ENCODE assay signal across 23 mouse cellular contexts in the genomic region with DNA sequence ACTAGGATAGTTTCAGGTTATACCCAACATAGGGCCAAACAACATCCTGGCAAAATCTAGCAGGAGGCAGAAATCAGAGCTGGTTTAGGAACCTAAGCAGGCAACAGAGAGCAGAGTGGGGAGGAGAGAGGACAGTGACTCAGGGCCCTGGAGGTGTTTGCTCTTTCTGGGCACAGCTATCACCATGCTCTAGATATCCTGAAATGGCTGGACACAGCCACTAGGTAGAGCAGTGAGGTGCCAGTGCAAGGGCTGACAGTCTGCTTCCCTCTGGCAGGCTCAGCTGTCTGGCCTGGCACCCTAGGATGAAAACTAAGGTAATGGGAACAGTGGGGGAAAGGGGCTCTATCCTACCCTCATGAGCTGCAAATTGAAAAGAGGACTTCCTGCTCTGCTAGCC. TPM values are rescaled to one million over a fixed set of nuclear protein-coding genes. Genes with fewer than 3 reads are reported as not detected.
DNase-seq lines count a peak whose midpoint lies in the region; ATAC-seq and TF ChIP-seq lines count a peak whose summit lies in the region.
"Had no signal": no experiment of that assay in that cellular context is flagged by ENCODE, and none has a peak within 500 bp of the region (broad histone marks: within the 10 kb centered on the region; RNA-seq: fewer than 3 reads in every experiment).

No protein-coding gene starts in this region.

- ATAC-seq in heart, embryonic 11.5 days (replicated peaks; ENCODE audit: insufficient number of reproducible peaks, low FRiP score, low TSS enrichment) = no peak
- 0 out of 2 replicates have a peak, but pooled peaks have one; percentile 16 for ATAC-seq in liver, postnatal 0 days
- no peak for ATAC-seq in liver, embryonic 12.5 days
- ATAC-seq: forebrain, embryonic 16.5 days; midbrain, embryonic 15.5 days had no signal

- no peak for TF ChIP-seq EP300 in liver, postnatal 0 days (IDR thresholded peaks at IDR 0.05; ENCODE audit: low read depth)

- no peak overlapping the region for H3K4me2 ChIP-seq in heart, embryonic 11.5 days
- H3K4me2 ChIP-seq in liver, postnatal 0 days (ENCODE audit: low read depth, low read length) = no peak overlapping the region
- H3K4me2 ChIP-seq in liver, embryonic 12.5 days = no peak overlapping the region
- H3K4me2 ChIP-seq: heart, embryonic 15.5 days; limb, embryonic 12.5 days; liver, embryonic 11.5 days; midbrain, embryonic 15.5 days; neural tube, embryonic 12.5 days had no signal

- H3K9me3 ChIP-seq in heart, embryonic 11.5 days (replicated peaks; ENCODE audit: control insufficient read depth, low read length) = no peaks in the 10 kb centered on the region
- H3K9me3 ChIP-seq in heart, embryonic 10.5 days = no peaks in the 10 kb centered on the region
- no peaks in the 10 kb centered on the region for H3K9me3 ChIP-seq in liver, postnatal 0 days (ENCODE audit: low read length)
- H3K9me3 ChIP-seq in liver, embryonic 12.5 days (replicated peaks) = no peaks in the 10 kb centered on the region
- H3K9me3 ChIP-seq: embryonic facial prominence, embryonic 10.5 days; heart, embryonic 15.5 days; limb, embryonic 12.5 days; midbrain, embryonic 15.5 days; neural tube, embryonic 12.5 days had no signal

- H3K4me1 ChIP-seq in heart, embryonic 11.5 days (ENCODE audit: control insufficient read depth, insufficient read depth, low read length) = no peaks in the 10 kb centered on the region
- H3K4me1 ChIP-seq in heart, embryonic 10.5 days = 0 out of 2 replicates have a peak, but pooled peaks cover 5% of the 10 kb centered on the region
- 0 out of 2 replicates have a peak, but pooled peaks cover 6% of the 10 kb centered on the region for H3K4me1 ChIP-seq in liver, postnatal 0 days (ENCODE audit: insufficient read depth)
- peaks cover 4% of the 10 kb centered on the region for H3K4me1 ChIP-seq in liver, embryonic 12.5 days
- H3K4me1 ChIP-seq in kidney, adult 2 months (ENCODE audit: control insufficient read depth, insufficient read depth, low read length) = peaks cover 33% of the 10 kb centered on the region
- H3K4me1 ChIP-seq: heart, embryonic 15.5 days; limb, embryonic 12.5 days; midbrain, embryonic 15.5 days; neural tube, embryonic 12.5 days had no signal

- DNase-seq in heart, embryonic 10.5 days (ENCODE audit: low spot score) = no peak
- no peak for DNase-seq in liver, postnatal 0 days
- peak; percentile 40 for DNase-seq in adipocyte (ENCODE audit: low spot score)
- no peak for DNase-seq in kidney, adult 2 months
- DNase-seq in cerebellum, postnatal 36 days = no peak
- DNase-seq: adrenal gland, postnatal 25 days; cerebellum, adult 8-10 months; gastrocnemius, postnatal 36 days; kidney, adult 9 months; kidney, postnatal 25 days; layer of hippocampus, postnatal 36 days; lung, adult 2 months; right cerebral cortex, postnatal 25 days; spleen, adult 18-20 months had no signal

- no peak for TF ChIP-seq POLR2A in kidney, adult 2 months (IDR thresholded peaks at IDR 0.05; ENCODE audit: low read depth, low read length)

- 0 out of 2 replicates have a peak overlapping the region, but pooled peaks have one; percentile 22 for H3K9ac ChIP-seq in heart, embryonic 11.5 days (ENCODE audit: low read depth, low read length)
- no peak overlapping the region for H3K9ac ChIP-seq in liver, postnatal 0 days (replicated peaks)
- no peak overlapping the region for H3K9ac ChIP-seq in liver, embryonic 12.5 days
- H3K9ac ChIP-seq: heart, embryonic 15.5 days; limb, embryonic 12.5 days; midbrain, embryonic 15.5 days; neural tube, embryonic 12.5 days had no signal

- TF ChIP-seq CTCF in liver, postnatal 0 days (IDR thresholded peaks at IDR 0.05; ENCODE audit: low read depth) = no peak
- no peak; the same call in 1 of the 2 replicates for TF ChIP-seq CTCF in kidney, adult 2 months (conservative IDR thresholded peaks at IDR 0.05; ENCODE audit: insufficient read depth, insufficient read length, low read depth, low read length)

- H3K27ac ChIP-seq in heart, embryonic 11.5 days (ENCODE audit: low read depth, low read length) = no peak overlapping the region
- H3K27ac ChIP-seq in heart, embryonic 10.5 days = no peak overlapping the region
- no peak overlapping the region for H3K27ac ChIP-seq in liver, postnatal 0 days (ENCODE audit: low read depth)
- no peak overlapping the region for H3K27ac ChIP-seq in liver, embryonic 12.5 days
- H3K27ac ChIP-seq in kidney, adult 2 months (ENCODE audit: insufficient read depth, low read depth, low read length) = no peak overlapping the region
- H3K27ac ChIP-seq: embryonic facial prominence, embryonic 10.5 days; heart, embryonic 15.5 days; limb, embryonic 12.5 days; midbrain, embryonic 15.5 days; neural tube, embryonic 12.5 days had no signal

- peaks cover 11% of the 10 kb centered on the region for H3K36me3 ChIP-seq in heart, embryonic 11.5 days (ENCODE audit: control insufficient read depth, insufficient read depth, low read length)
- peaks cover 38% of the 10 kb centered on the region for H3K36me3 ChIP-seq in heart, embryonic 10.5 days
- peaks cover 22% of the 10 kb centered on the region for H3K36me3 ChIP-seq in liver, postnatal 0 days (replicated peaks; ENCODE audit: insufficient read depth, low read length)
- H3K36me3 ChIP-seq in liver, embryonic 12.5 days = peaks cover 34% of the 10 kb centered on the region
- no peaks in the 10 kb centered on the region for H3K36me3 ChIP-seq in kidney, adult 2 months (ENCODE audit: control insufficient read depth, insufficient read depth, low read length)

- H3K27me3 ChIP-seq in heart, embryonic 11.5 days (ENCODE audit: control insufficient read depth, insufficient read depth, low read length) = no peaks in the 10 kb centered on the region
- no peaks in the 10 kb centered on the region for H3K27me3 ChIP-seq in heart, embryonic 10.5 days (ENCODE audit: insufficient read depth, poor library complexity, severe bottlenecking)
- no peaks in the 10 kb centered on the region for H3K27me3 ChIP-seq in liver, postnatal 0 days (ENCODE audit: insufficient read depth, low read length)
- no peaks in the 10 kb centered on the region for H3K27me3 ChIP-seq in liver, embryonic 12.5 days (replicated peaks)
- H3K27me3 ChIP-seq in kidney, adult 2 months (replicated peaks; ENCODE audit: control insufficient read depth, insufficient read depth, low read length) = no peaks in the 10 kb centered on the region
- H3K27me3 ChIP-seq: heart, embryonic 15.5 days; limb, embryonic 12.5 days; midbrain, embryonic 15.5 days; neural tube, embryonic 12.5 days had no signal

- H3K4me3 ChIP-seq in heart, embryonic 11.5 days (ENCODE audit: low read depth, low read length) = no peak overlapping the region
- H3K4me3 ChIP-seq in heart, embryonic 10.5 days = no peak overlapping the region
- H3K4me3 ChIP-seq in liver, postnatal 0 days (ENCODE audit: low read depth, low read length) = no peak overlapping the region
- no peak overlapping the region for H3K4me3 ChIP-seq in liver, embryonic 12.5 days
- no peak overlapping the region for H3K4me3 ChIP-seq in kidney, adult 2 months (ENCODE audit: insufficient read depth, low read depth, low read length)
- H3K4me3 ChIP-seq: embryonic facial prominence, embryonic 10.5 days; heart, embryonic 15.5 days; limb, embryonic 12.5 days; midbrain, embryonic 15.5 days; neural tube, embryonic 12.5 days had no signal

RNA-seq across cellular contexts. Expression of gene Cox8a, which starts 6.1 kb away (rescaled TPM):
- 1,752 and 1,771 TPM in 2 replicates for polyA plus RNA-seq in heart, embryonic 11.5 days (2014; fragmentation: Nextera tagmentation; extraction: Ambion mirVana)
- polyA plus RNA-seq in heart, embryonic 10.5 days (2016; fragmentation: Nextera tagmentation; extraction: Ambion mirVana) = 1,294 and 1,907 TPM in 2 replicates
- 1,162 and 1,195 TPM in 2 replicates for polyA plus RNA-seq in liver, postnatal 0 days (2015; fragmentation: Nextera tagmentation; extraction: Ambion mirVana)
- polyA plus RNA-seq in liver, embryonic 12.5 days (2016; fragmentation: Nextera tagmentation; extraction: Ambion mirVana) = 915 and 936 TPM in 2 replicates
- polyA plus RNA-seq in kidney, adult 2 months (2012; rRNA removed) = 3,607 and 3,750 TPM in 2 replicates

RNA-seq across cellular contexts. Expression of gene Otub1, which starts 17.4 kb away (rescaled TPM):
- 172 and 186 TPM in 2 replicates for polyA plus RNA-seq in heart, embryonic 11.5 days (2014; fragmentation: Nextera tagmentation; extraction: Ambion mirVana)
- 198 and 212 TPM in 2 replicates for polyA plus RNA-seq in heart, embryonic 10.5 days (2016; fragmentation: Nextera tagmentation; extraction: Ambion mirVana)
- polyA plus RNA-seq in liver, postnatal 0 days (2015; fragmentation: Nextera tagmentation; extraction: Ambion mirVana) = 55.0 and 57.9 TPM in 2 replicates
- polyA plus RNA-seq in liver, embryonic 12.5 days (2016; fragmentation: Nextera tagmentation; extraction: Ambion mirVana) = 85.0 and 85.2 TPM in 2 replicates
- polyA plus RNA-seq in kidney, adult 2 months (2012; rRNA removed) = 122 and 126 TPM in 2 replicates

RNA-seq across cellular contexts. Expression of gene Naa40, which starts 17.5 kb away (rescaled TPM):
- 62.1 and 68.6 TPM in 2 replicates for polyA plus RNA-seq in heart, embryonic 11.5 days (2014; fragmentation: Nextera tagmentation; extraction: Ambion mirVana)
- polyA plus RNA-seq in heart, embryonic 10.5 days (2016; fragmentation: Nextera tagmentation; extraction: Ambion mirVana) = 67.6 and 72.8 TPM in 2 replicates
- polyA plus RNA-seq in liver, postnatal 0 days (2015; fragmentation: Nextera tagmentation; extraction: Ambion mirVana) = 14.7 and 16.5 TPM in 2 replicates
- 42.0 and 44.8 TPM in 2 replicates for polyA plus RNA-seq in liver, embryonic 12.5 days (2016; fragmentation: Nextera tagmentation; extraction: Ambion mirVana)
- 23.7 and 26.2 TPM in 2 replicates for polyA plus RNA-seq in kidney, adult 2 months (2012; rRNA removed)

RNA-seq across cellular contexts. Expression of gene Rcor2, which starts 43.6 kb away (rescaled TPM):
- 8.4 and 9.5 TPM in 2 replicates for polyA plus RNA-seq in heart, embryonic 11.5 days (2014; fragmentation: Nextera tagmentation; extraction: Ambion mirVana)
- 18.5 and 27.1 TPM in 2 replicates for polyA plus RNA-seq in heart, embryonic 10.5 days (2016; fragmentation: Nextera tagmentation; extraction: Ambion mirVana)
- 0.62 and 0.67 TPM in 2 replicates for polyA plus RNA-seq in liver, postnatal 0 days (2015; fragmentation: Nextera tagmentation; extraction: Ambion mirVana)
- 4.0 and 5.1 TPM in 2 replicates for polyA plus RNA-seq in liver, embryonic 12.5 days (2016; fragmentation: Nextera tagmentation; extraction: Ambion mirVana)
- 1.5 and 1.8 TPM in 2 replicates for polyA plus RNA-seq in kidney, adult 2 months (2012; rRNA removed)
